Mouse (Mus musculus) spleen, adult 2 months (tissue): Measurements from ENCODE around the gene Cxadr.

Experiments
- CTCF ChIP-seq: fragments of 200-500 bp; IDR thresholded peaks from 2 replicates; pipeline ENCODE4 v1.5.1; 2011; ENCODE audit warnings: mild to moderate bottlenecking, inconsistent platforms; ENCODE audit not compliant: insufficient read depth, insufficient read length, insufficient replicate concordance; ENCODE audit errors: extremely low read depth
- POLR2A ChIP-seq: fragments of 200-500 bp; IDR thresholded peaks from 2 replicates; pipeline ENCODE4 v1.6.1; 2011; ENCODE audit warnings: low read depth, low read length, inconsistent platforms

DNA sequence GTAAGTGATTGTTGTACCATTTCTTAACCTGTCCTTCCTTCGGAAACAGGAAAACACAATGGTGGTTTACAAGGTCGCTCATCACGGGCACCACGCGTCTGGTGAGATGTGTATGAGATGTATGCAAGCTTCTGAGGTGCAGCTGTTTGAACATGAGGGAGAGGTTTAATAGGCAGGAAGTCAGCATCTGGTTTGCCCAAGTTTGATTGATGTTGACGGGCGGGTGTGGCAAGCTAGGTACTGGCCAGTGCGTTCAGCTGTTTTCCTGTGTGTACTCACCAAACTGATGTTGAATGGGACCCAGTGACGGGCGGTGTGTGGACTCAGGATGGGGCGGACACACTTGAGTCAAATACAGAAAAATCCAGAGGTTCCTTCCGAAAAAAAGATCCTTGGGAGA, 26.7 kb downstream of the Cxadr start:
- TF ChIP-seq CTCF (no peak), POLR2A (no peak)
